Mouse (Mus musculus): ENCODE results near the gene Srebf2. TPM values are rescaled to one million over a fixed set of nuclear protein-coding genes. Genes with fewer than 3 reads are reported as not detected.

Gene Srebf2
- polyA plus RNA-seq, 1 experiment: 180 TPM

GRCm38 (mm10) chr15:82169671-82170070, 22.7 kb downstream of the Srebf2 start:
- peaks cover 60% of the 10 kb centered on the region for H3K36me3 ChIP-seq (ENCODE audit: control insufficient read depth, insufficient read depth)
- TF ChIP-seq MYOG (IDR thresholded peaks at IDR 0.05; ENCODE audit: control insufficient read depth, extremely low read depth, insufficient read length) (no peak), MYOD1 (IDR thresholded peaks at IDR 0.05; ENCODE audit: control insufficient read depth, insufficient read length, low read depth) (no peak), FOSL1 (IDR thresholded peaks at IDR 0.05; ENCODE audit: insufficient read depth, low read length, poor library complexity, severe bottlenecking) (no peak), USF1 (IDR thresholded peaks at IDR 0.05; ENCODE audit: low read depth) (no peak), CEBPB (IDR thresholded peaks at IDR 0.05; ENCODE audit: low read depth) (no peak), CTCF (IDR thresholded peaks at IDR 0.05; ENCODE audit: control insufficient read depth, insufficient read depth, insufficient read length) (no peak)

GRCm38 (mm10) chr15:82170437-82171377, 23.7 kb downstream of the Srebf2 start:
- Histone ChIP-seq H3K79me2 (ENCODE audit: control insufficient read depth, insufficient read depth) (peaks cover 45% of the 10 kb centered on the region), H3ac (ENCODE audit: control insufficient read depth, insufficient read length, low read depth) (no peak overlapping the region), H3K4me3 (ENCODE audit: insufficient read depth, poor library complexity, severe bottlenecking) (no peak overlapping the region), H3K79me3 (ENCODE audit: low read depth) (peaks cover 36% of the 10 kb centered on the region), H3K27me3 (ENCODE audit: control insufficient read depth, insufficient read depth, insufficient read length) (no peaks in the 10 kb centered on the region), H3K36me3 (ENCODE audit: control insufficient read depth, insufficient read depth) (peaks cover 70% of the 10 kb centered on the region)
- TF ChIP-seq CTCF (IDR thresholded peaks at IDR 0.05; ENCODE audit: control insufficient read depth, insufficient read depth, insufficient read length) (no peak), USF1 (IDR thresholded peaks at IDR 0.05; ENCODE audit: low read depth) (no peak), MYOG (IDR thresholded peaks at IDR 0.05; ENCODE audit: control insufficient read depth, extremely low read depth, insufficient read length) (no peak), MYOD1 (IDR thresholded peaks at IDR 0.05; ENCODE audit: control insufficient read depth, insufficient read length, low read depth) (no peak), FOSL1 (IDR thresholded peaks at IDR 0.05; ENCODE audit: insufficient read depth, low read length, poor library complexity, severe bottlenecking) (no peak), MAX (IDR thresholded peaks at IDR 0.05) (no peak), CEBPB (IDR thresholded peaks at IDR 0.05; ENCODE audit: low read depth) (no peak)

More at GRCm38 (mm10) chr15:82169671-82170070, 22.7 kb downstream of the Srebf2 start:
- Histone ChIP-seq H3ac (ENCODE audit: control insufficient read depth, insufficient read length, low read depth) (no peak overlapping the region), H3K27me3 (ENCODE audit: control insufficient read depth, insufficient read depth, insufficient read length) (no peaks in the 10 kb centered on the region), H3K79me3 (ENCODE audit: low read depth) (peaks cover 45% of the 10 kb centered on the region), H3K79me2 (ENCODE audit: control insufficient read depth, insufficient read depth) (peaks cover 56% of the 10 kb centered on the region), H3K4me3 (ENCODE audit: insufficient read depth, poor library complexity, severe bottlenecking) (no peak overlapping the region)

DNA sequence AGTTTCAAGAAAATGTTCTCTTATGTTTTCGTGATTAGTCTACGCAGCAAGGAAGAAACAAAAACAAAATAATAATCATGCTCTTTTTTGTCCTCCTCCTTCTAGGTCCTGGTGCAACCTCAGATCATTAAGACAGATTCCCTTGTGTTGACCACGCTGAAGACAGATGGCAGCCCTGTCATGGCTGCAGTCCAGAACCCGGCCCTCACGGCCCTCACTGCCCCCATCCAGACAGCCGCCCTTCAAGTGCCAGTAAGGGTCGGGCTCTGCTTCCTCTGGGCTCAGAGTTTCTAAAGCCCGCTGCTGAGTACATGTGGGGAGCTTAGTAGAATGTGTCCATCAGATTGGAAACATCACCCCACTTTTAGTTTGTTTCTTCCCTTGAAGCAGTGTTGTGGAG, 25.7 kb downstream of the Srebf2 start:
- Histone ChIP-seq H3ac (ENCODE audit: control insufficient read depth, insufficient read length, low read depth) (no peak overlapping the region), H3K36me3 (ENCODE audit: control insufficient read depth, insufficient read depth) (peaks cover 84% of the 10 kb centered on the region), H3K27me3 (ENCODE audit: control insufficient read depth, insufficient read depth, insufficient read length) (no peaks in the 10 kb centered on the region), H3K79me3 (ENCODE audit: low read depth) (peaks cover 16% of the 10 kb centered on the region), H3K79me2 (ENCODE audit: control insufficient read depth, insufficient read depth) (peaks cover 26% of the 10 kb centered on the region), H3K4me3 (ENCODE audit: insufficient read depth, poor library complexity, severe bottlenecking) (no peak overlapping the region)
- no peak for TF ChIP-seq FOSL1 (IDR thresholded peaks at IDR 0.05; ENCODE audit: insufficient read depth, low read length, poor library complexity, severe bottlenecking)
- no peak for TF ChIP-seq MYOD1 (IDR thresholded peaks at IDR 0.05; ENCODE audit: control insufficient read depth, insufficient read length, low read depth)
- TF ChIP-seq MAX (IDR thresholded peaks at IDR 0.05): no peak
- no peak for TF ChIP-seq CEBPB (IDR thresholded peaks at IDR 0.05; ENCODE audit: low read depth)
- TF ChIP-seq MYOG (IDR thresholded peaks at IDR 0.05; ENCODE audit: control insufficient read depth, extremely low read depth, insufficient read length): no peak
- no peak for TF ChIP-seq USF1 (IDR thresholded peaks at IDR 0.05; ENCODE audit: low read depth)
- no peak for TF ChIP-seq CTCF (IDR thresholded peaks at IDR 0.05; ENCODE audit: control insufficient read depth, insufficient read depth, insufficient read length)

DNA sequence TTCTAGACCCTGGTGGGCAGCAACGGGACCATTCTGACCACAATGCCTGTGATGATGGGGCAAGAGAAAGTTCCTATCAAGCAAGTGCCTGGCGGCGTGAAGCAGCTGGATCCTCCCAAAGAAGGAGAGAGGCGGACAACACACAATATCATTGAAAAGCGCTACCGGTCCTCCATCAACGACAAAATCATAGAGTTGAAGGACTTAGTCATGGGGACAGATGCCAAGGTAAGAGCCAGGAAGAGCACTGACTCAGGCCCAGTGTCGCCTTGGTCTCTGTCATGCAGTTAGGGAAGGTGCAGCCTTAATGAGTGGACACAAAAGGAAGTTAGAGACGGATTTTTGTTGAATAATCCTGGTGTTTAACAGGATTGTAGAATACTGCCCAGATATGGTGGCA, 28.1 kb downstream of the Srebf2 start:
- Histone ChIP-seq H3K36me3 (ENCODE audit: control insufficient read depth, insufficient read depth) (peaks cover 100% of the 10 kb centered on the region), H3K79me3 (ENCODE audit: low read depth) (no peaks in the 10 kb centered on the region), H3ac (ENCODE audit: control insufficient read depth, insufficient read length, low read depth) (no peak overlapping the region), H3K79me2 (ENCODE audit: control insufficient read depth, insufficient read depth) (peaks cover 1% of the 10 kb centered on the region), H3K4me3 (ENCODE audit: insufficient read depth, poor library complexity, severe bottlenecking) (no peak overlapping the region), H3K27me3 (ENCODE audit: control insufficient read depth, insufficient read depth, insufficient read length) (no peaks in the 10 kb centered on the region)
- TF ChIP-seq MYOD1 (IDR thresholded peaks at IDR 0.05; ENCODE audit: control insufficient read depth, insufficient read length, low read depth): no peak
- TF ChIP-seq USF1 (IDR thresholded peaks at IDR 0.05; ENCODE audit: low read depth): no peak
- TF ChIP-seq FOSL1 (IDR thresholded peaks at IDR 0.05; ENCODE audit: insufficient read depth, low read length, poor library complexity, severe bottlenecking): no peak
- no peak for TF ChIP-seq MYOG (IDR thresholded peaks at IDR 0.05; ENCODE audit: control insufficient read depth, extremely low read depth, insufficient read length)
- no peak for TF ChIP-seq CTCF (IDR thresholded peaks at IDR 0.05; ENCODE audit: control insufficient read depth, insufficient read depth, insufficient read length)
- TF ChIP-seq CEBPB (IDR thresholded peaks at IDR 0.05; ENCODE audit: low read depth): no peak
- TF ChIP-seq MAX (IDR thresholded peaks at IDR 0.05): no peak

DNA sequence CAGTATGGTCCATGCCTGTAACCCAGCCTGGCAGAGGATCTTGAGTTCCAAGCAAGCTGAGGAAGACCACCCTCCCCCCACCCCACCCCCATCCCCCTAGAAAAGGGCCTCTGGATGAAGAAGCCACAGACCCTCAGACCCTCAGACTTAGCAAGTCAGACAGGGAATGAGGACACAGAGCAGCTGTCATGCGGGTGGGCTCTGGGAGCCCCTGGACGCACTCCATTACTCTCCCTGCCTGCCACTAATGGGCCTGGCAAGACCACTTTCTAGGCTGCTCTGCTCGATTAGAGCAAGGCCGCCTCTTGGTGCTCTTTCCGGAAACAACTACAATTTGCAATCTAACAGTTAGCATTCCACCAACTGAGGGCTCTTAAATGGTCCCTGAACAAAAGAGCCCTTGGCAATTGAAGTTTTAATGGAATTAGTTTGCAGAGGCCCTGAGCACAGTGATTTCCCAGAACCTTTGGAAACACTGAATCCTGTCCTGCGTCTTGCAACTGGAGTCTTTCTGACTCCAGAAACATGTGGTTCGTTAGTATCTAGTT, 30.8 kb downstream of the Srebf2 start:
- Histone ChIP-seq H3K79me2 (ENCODE audit: control insufficient read depth, insufficient read depth) (no peaks in the 10 kb centered on the region), H3K27me3 (ENCODE audit: control insufficient read depth, insufficient read depth, insufficient read length) (no peaks in the 10 kb centered on the region), H3ac (ENCODE audit: control insufficient read depth, insufficient read length, low read depth) (no peak overlapping the region), H3K4me3 (ENCODE audit: insufficient read depth, poor library complexity, severe bottlenecking) (no peak overlapping the region), H3K36me3 (ENCODE audit: control insufficient read depth, insufficient read depth) (peaks cover 100% of the 10 kb centered on the region), H3K79me3 (ENCODE audit: low read depth) (peaks cover 1% of the 10 kb centered on the region)
- TF ChIP-seq MYOG (IDR thresholded peaks at IDR 0.05; ENCODE audit: control insufficient read depth, extremely low read depth, insufficient read length): no peak
- TF ChIP-seq MYOD1 (IDR thresholded peaks at IDR 0.05; ENCODE audit: control insufficient read depth, insufficient read length, low read depth): no peak
- TF ChIP-seq CTCF (IDR thresholded peaks at IDR 0.05; ENCODE audit: control insufficient read depth, insufficient read depth, insufficient read length): no peak
- TF ChIP-seq MAX (IDR thresholded peaks at IDR 0.05): no peak
- TF ChIP-seq CEBPB (IDR thresholded peaks at IDR 0.05; ENCODE audit: low read depth): no peak
- no peak for TF ChIP-seq FOSL1 (IDR thresholded peaks at IDR 0.05; ENCODE audit: insufficient read depth, low read length, poor library complexity, severe bottlenecking)
- no peak for TF ChIP-seq USF1 (IDR thresholded peaks at IDR 0.05; ENCODE audit: low read depth)

Measured in C2C12 (cell line).